Mouse (Mus musculus): ENCODE data around the gene Tie1. TPM values are rescaled to one million over a fixed set of nuclear protein-coding genes. Genes with fewer than 3 reads are reported as not detected.

Gene Tie1
- polyA plus RNA-seq, 1 experiment = 245 TPM

- DNase-seq = no peak
- no peak overlapping the region for H3K4me3 ChIP-seq (replicated peaks; ENCODE audit: extremely low read depth, low read depth, low read length)
These were observed 64.5 kb downstream of the Tie1 start for GRCm38 (mm10) chr4:118425374-118425773.

GRCm38 (mm10) chr4:118424541-118425160 is 65.2 kb downstream of the Tie1 start:
- H3K4me3 ChIP-seq (replicated peaks; ENCODE audit: extremely low read depth, low read depth, low read length) = no peak overlapping the region
- peaks cover 20% of the 10 kb centered on the region for H3K4me1 ChIP-seq (ENCODE audit: control insufficient read depth, insufficient read depth, low read length)
- DNase-seq = no peak
- TF ChIP-seq CTCF (IDR thresholded peaks at IDR 0.05; ENCODE audit: insufficient read depth, low read length) = no peak
- TF ChIP-seq POLR2A (IDR thresholded peaks at IDR 0.05; ENCODE audit: borderline replicate concordance, extremely low read depth, low read depth, low read length) = peak; percentile 6; the same call in 1 of the 2 replicates
- WGBS = 49% methylated on average over 4 of the region's 4 CpGs

More at GRCm38 (mm10) chr4:118425374-118425773, 64.5 kb downstream of the Tie1 start:
- no peak for TF ChIP-seq CTCF (IDR thresholded peaks at IDR 0.05; ENCODE audit: insufficient read depth, low read length)
- no peak for TF ChIP-seq POLR2A (IDR thresholded peaks at IDR 0.05; ENCODE audit: borderline replicate concordance, extremely low read depth, low read depth, low read length)
- peaks cover 25% of the 10 kb centered on the region for H3K4me1 ChIP-seq (ENCODE audit: control insufficient read depth, insufficient read depth, low read length)
- WGBS = 56% methylated on average over 1 of the region's 1 CpGs

- H3K4me3 ChIP-seq (replicated peaks; ENCODE audit: extremely low read depth, low read depth, low read length) = no peak overlapping the region
- no peak for DNase-seq
- TF ChIP-seq CTCF (IDR thresholded peaks at IDR 0.05; ENCODE audit: insufficient read depth, low read length) (no peak), POLR2A (IDR thresholded peaks at IDR 0.05; ENCODE audit: borderline replicate concordance, extremely low read depth, low read depth, low read length) (no peak)
- 96% methylated on average over 3 of the region's 3 CpGs for WGBS
- H3K4me1 ChIP-seq (ENCODE audit: control insufficient read depth, insufficient read depth, low read length) = peaks cover 6% of the 10 kb centered on the region
These were observed 68.5 kb downstream of the Tie1 start for GRCm38 (mm10) chr4:118421384-118421783.

Other genes with a start within 250 kb of the Tie1 start
- gene Ptprf, start 198.7 kb downstream of the Tie1 start, polyA plus RNA-seq (2012; rRNA removed) = 245 and 250 TPM in 2 replicates
- gene Szt2, start 80.8 kb downstream of the Tie1 start, polyA plus RNA-seq (2012; rRNA removed) = 48.5 and 54.4 TPM in 2 replicates
- 20.8 and 38.4 TPM in 2 replicates for gene Med8, start 80.7 kb downstream of the Tie1 start, polyA plus RNA-seq (2012; rRNA removed)
- 978 and 1,062 TPM in 2 replicates for gene Elovl1, start 62.0 kb downstream of the Tie1 start, polyA plus RNA-seq (2012; rRNA removed)
- 6.1 and 10.1 TPM in 2 replicates for gene Cdc20, start 52.7 kb downstream of the Tie1 start, polyA plus RNA-seq (2012; rRNA removed)
- 1.1 and 1.8 TPM in 2 replicates for gene Mpl, start 32.5 kb downstream of the Tie1 start, polyA plus RNA-seq (2012; rRNA removed)
- 17.0 and 17.7 TPM in 2 replicates for gene 2610528J11Rik, start 36.9 kb upstream of the Tie1 start, polyA plus RNA-seq (2012; rRNA removed)
- 32.4 and 47.5 TPM in 2 replicates for gene Tmem125, start 54.0 kb upstream of the Tie1 start, polyA plus RNA-seq (2012; rRNA removed)
- 1.3 and 2.5 TPM in 2 replicates for gene Cfap57, start 130.7 kb upstream of the Tie1 start, polyA plus RNA-seq (2012; rRNA removed)
- gene Ebna1bp2, start 130.7 kb upstream of the Tie1 start, polyA plus RNA-seq (2012; rRNA removed) = 19.7 and 21.6 TPM in 2 replicates
- not detected in 2 replicates for gene Olfr62, start 168.9 kb upstream of the Tie1 start, polyA plus RNA-seq (2012; rRNA removed)
- 7.2 and 12.8 TPM in 2 replicates for gene Olfr1342, start 202.7 kb upstream of the Tie1 start, polyA plus RNA-seq (2012; rRNA removed)
- not detected in 2 replicates for gene Olfr1341, start 213.5 kb upstream of the Tie1 start, polyA plus RNA-seq (2012; rRNA removed)
- not detected in 2 replicates for gene Olfr1340, start 230.1 kb upstream of the Tie1 start, polyA plus RNA-seq (2012; rRNA removed)
- not detected in 2 replicates for gene Olfr1339, start 242.1 kb upstream of the Tie1 start, polyA plus RNA-seq (2012; rRNA removed)